Mouse (Mus musculus): ENCODE measurements around the gene Cd82.
A peak's percentile ranks its signal among the peaks of the same experiment; 100 is the strongest.

Gene Cd82

DNA sequence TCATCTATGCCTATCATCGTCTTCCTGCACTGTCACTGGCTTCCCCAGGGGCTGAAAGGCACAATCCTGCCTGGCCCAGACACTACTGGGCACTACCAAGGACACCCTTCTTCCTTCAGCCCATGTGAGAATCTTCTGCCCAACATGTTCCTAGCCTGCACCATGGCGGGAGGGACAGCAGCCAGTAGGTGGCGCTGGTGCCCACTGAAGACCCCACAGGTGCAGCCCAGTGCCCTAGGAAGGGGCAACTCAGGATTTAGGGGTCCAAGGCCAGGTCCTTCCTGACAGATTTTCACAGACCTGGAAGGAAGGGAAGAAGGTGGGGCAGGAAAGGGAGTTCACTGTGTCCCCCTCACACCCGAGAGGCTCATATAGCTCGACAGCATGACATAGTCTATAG lies 47.7 kb downstream of the Cd82 start:
- peak; percentile 59 for DNase-seq (ENCODE audit: low read depth, low spot score)

DNA sequence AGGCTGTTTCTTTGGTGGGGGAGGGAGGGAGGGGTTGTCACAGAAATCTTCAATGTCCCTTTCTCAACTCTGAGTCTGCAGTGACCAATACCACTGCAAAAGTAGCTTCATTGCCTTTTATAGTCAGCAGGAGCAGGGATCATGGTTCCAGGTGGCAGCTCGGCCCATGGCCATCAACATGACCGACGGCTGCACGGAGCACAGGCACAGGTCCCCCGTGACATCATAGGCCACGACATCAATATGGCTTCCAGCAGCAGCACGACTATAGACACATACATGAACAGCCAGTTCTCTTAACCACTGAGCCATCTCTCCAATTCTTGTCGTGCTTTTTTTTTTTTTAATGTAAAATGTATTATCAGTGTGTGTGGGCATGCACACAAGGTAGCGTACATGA lies 48.8 kb downstream of the Cd82 start:
- no peak for DNase-seq (ENCODE audit: low read depth, low spot score)

DNA sequence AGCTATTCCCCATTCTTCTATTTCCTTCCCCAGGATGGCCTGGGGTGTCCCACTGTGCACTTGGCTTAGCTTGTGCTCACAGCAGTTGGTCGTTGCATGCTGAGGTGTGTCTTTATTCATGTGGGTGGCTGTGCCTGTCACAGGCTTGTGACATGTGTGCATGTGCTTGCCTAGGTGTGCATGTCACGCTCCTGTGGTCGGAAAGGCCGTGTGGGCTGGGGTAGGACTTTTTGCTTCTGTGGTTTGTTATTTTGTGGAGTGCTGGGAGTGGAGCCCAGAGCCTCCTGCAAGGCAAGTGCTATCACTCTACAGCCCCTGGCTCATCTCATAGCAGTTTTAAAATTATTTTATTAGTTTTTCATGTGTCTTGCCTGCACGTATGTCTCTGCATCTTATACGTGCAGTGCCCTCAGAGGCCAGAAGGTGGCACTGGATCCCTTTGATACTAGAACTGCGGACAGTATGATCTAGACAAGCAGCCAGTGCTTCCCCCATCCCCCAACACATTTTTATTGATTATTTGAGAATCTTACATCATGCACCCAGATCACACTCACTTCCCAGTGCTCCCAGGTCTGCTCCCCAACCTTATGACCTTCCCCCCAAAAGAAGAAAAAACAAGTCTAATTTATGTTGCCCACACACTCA lies 49.4 kb downstream of the Cd82 start:
- DNase-seq (ENCODE audit: low read depth, low spot score), result peak; percentile 72

GRCm38 (mm10) chr2:93412101-93412500 lies 50.8 kb downstream of the Cd82 start:
- no peak for DNase-seq (ENCODE audit: low read depth, low spot score)

GRCm38 (mm10) chr2:93410899-93411570 lies 51.9 kb downstream of the Cd82 start:
- DNase-seq (ENCODE audit: low read depth, low spot score), result no peak

DNA sequence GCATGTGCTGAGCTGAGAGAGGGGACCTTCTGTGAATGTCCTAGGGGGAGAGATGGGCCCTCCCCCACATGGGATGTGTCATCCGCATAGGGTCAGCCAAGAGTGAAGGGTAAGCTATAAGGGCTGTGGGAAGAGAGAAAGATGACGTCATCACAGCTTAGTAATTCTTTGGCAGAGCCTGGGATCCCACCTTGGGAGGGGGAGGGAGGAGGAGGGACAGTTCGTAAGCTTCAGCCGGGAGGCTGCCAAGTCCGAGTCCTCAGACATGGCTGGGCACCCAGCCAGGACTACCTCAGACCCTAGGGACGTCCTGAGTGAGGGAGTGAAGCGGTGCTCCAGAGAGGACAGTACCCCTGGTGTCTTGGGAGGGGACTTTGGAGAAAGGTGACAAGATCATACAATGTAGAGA lies 57.9 kb downstream of the Cd82 start:
- no peak for DNase-seq (ENCODE audit: low read depth, low spot score)

DNA sequence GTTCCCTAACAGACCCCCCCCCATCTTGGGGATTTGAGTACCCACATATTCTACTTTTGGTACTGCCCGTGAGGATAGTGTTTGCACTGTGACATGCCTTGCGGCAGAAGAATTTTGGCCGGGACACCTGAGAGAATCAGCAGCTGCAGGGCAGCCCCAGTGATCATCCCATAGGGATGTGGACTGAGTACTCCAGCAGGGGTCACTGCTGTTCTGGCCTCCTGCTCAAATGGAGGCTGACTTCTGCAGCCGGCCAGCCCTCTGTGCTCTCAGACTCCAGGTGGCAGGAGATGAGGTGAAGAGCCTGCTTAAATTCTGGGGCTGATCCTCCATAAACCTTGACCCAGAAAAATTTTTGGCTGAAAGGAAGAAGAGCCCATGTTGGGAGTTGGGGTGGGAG lies 58.8 kb downstream of the Cd82 start:
- DNase-seq (ENCODE audit: low read depth, low spot score), result no peak

GRCm38 (mm10) chr2:93403267-93403666 lies 59.7 kb downstream of the Cd82 start:
- no peak for DNase-seq (ENCODE audit: low read depth, low spot score)

DNA sequence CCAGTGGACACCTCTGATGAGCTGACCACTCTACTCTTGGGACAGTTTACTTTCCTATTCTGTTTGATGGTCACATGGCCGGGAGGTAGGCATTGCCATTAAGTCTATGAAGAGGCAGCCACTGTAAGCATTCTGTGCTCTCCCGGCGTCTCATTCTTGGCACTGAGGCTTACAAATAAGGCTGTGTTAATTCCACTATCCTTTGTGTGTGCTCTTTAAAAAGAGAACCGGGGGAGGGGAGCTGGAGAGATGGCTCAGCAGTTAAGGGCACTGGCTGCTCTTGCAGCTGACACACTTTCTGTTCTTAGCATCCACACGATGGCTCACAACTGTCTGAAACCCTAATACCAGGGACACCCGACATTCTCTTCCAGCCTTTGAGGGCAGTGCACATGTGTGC lies 71.7 kb downstream of the Cd82 start:
- no peak for DNase-seq (ENCODE audit: low read depth, low spot score)

DNA sequence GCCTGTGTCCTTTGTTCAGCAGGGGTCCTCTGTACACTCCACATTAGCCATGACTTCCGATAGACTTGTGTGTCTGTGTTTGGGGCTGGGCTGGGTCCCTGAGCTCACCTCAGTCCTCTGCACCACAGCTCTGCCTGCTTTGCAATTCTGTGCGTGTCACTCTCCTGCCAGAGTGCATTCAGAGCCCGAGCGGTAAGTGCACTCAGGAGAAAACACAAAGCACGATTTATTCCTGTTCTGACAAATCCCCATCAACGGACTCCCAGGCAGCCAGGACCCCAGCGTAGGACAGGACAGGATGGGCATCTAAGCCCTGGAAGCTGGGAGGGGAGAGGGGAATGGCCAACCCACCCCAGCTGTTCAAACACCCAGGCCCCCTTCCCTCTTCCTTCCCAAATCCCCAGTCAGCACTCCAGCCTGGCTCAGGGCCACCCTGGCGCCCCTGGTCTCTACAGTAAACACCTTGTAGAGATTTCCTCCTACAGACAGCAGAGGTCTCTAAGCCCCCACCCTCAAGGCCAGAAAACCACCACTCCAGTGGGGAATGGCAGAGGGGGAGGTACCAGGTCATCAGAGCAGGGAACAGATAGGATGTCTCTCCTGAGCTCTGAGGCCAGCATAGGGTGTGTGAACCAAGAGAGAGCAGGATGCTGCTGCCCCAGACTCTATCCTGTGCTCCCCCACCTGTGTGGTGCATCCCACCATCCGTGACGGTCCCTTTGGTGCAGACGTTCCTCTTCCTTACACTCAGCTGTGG lies 72.6 kb downstream of the Cd82 start:
- DNase-seq (ENCODE audit: low read depth, low spot score), result peak; percentile 34

DNA sequence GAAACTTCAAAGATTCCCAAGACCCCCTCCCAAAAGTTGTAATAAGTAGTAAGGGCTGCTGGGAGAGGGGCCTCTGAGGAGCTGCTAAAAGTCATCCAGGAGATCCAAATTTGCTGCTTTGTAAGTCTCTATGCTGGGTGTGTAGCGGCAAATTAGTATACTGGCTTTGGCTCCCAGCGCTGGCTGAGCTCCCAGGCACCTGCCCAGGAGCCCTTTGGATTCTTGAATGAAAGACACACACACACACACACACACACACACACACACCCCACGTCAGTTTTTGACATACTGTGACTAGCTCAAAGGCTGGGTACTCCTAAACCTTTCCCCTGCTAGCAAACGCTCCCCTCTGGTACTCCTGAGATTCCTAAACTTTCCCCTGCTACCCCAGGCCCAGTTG lies 76.0 kb downstream of the Cd82 start:
- no peak for DNase-seq (ENCODE audit: low read depth, low spot score)

- DNase-seq (ENCODE audit: low read depth, low spot score), result no peak
These were observed 79.1 kb downstream of the Cd82 start for GRCm38 (mm10) chr2:93383831-93384230.

- peak; percentile 12 for DNase-seq (ENCODE audit: low read depth, low spot score)
These were observed 82.3 kb downstream of the Cd82 start for GRCm38 (mm10) chr2:93380680-93381089.

DNA sequence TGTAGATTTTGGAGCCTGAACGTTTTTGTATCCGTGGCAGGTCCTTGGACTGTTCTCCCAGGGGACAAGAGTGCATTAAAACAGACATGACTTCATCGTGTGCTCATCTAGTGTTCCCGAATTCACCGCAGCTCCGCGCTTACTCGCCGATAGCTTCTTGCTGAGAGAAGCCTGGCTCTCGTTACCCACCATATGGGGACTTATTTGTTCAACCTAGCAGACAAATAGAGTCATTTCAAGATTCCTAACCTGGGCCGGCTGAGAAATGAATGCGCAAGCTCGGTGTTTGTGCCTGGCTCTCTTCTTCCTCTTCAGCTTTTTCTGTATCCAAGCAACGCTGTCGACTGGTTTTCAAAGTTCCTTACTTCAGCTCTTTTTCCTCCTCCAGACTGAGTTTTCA lies 85.1 kb downstream of the Cd82 start:
- no peak for DNase-seq (ENCODE audit: low read depth, low spot score)

DNA sequence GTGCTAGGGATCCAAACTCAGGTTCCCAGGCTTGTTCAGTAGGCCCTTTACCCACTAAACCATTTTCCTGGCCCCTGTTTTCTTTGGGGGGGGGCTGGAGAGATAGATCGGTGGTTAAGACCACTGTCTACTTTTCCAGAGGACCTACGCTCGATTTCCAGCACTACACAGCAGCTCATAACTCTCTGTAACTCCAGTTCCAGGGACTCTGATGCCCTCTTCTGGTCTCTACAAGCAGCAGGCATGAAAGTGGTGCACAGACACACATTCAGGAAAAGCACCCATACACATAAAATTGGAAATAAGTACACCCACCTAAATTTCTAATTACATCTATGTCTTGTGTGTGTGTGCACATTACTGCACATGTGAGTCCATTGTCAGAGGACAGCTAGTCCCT lies 85.8 kb downstream of the Cd82 start:
- DNase-seq (ENCODE audit: low read depth, low spot score), result no peak

GRCm38 (mm10) chr2:93372872-93373271 lies 90.1 kb downstream of the Cd82 start:
- no peak for DNase-seq (ENCODE audit: low read depth, low spot score)

GRCm38 (mm10) chr2:93372097-93372571 lies 90.8 kb downstream of the Cd82 start:
- DNase-seq (ENCODE audit: low read depth, low spot score), result no peak

All from mesoderm, embryonic 11.5 days (tissue).